Mouse (Mus musculus) liver, embryonic 13.5 days (tissue): Measurements from ENCODE around the gene Hnrnpm. TPM values are rescaled to one million over a fixed set of nuclear protein-coding genes. Genes with fewer than 3 reads are reported as not detected.

Experiments
- polyA plus RNA-seq: library from polyadenylated mRNA; unstranded; fragments of >200 nt; fragmentation: Nextera tagmentation; extraction: Ambion mirVana; gene quantifications from 2 replicates; pipeline ENCODE4 v1.2.1, GENCODE M21; 2015

Gene Hnrnpm
- polyA plus RNA-seq, 1 experiment from 2014 or later: 160 TPM

Other genes with a start within 250 kb of the Hnrnpm start
- 5.5 and 6.6 TPM in 2 replicates for gene Adamts10, start 162.7 kb downstream of the Hnrnpm start, polyA plus RNA-seq
- 6.3 and 6.5 TPM in 2 replicates for gene Myo1f, start 131.2 kb downstream of the Hnrnpm start, polyA plus RNA-seq
- 22.2 and 24.2 TPM in 2 replicates for gene Zfp414, start 57.8 kb downstream of the Hnrnpm start, polyA plus RNA-seq
- 0.63 and 0.76 TPM in 2 replicates for gene Pram1, start 48.8 kb downstream of the Hnrnpm start, polyA plus RNA-seq
- gene March2, start 31.8 kb upstream of the Hnrnpm start, polyA plus RNA-seq: 214 and 231 TPM in 2 replicates
- gene Rab11b, start 73.7 kb upstream of the Hnrnpm start, polyA plus RNA-seq: 117 and 123 TPM in 2 replicates
- gene Angptl4, start 95.0 kb upstream of the Hnrnpm start, polyA plus RNA-seq: 18.9 and 20.2 TPM in 2 replicates
- gene Kank3, start 123.7 kb upstream of the Hnrnpm start, polyA plus RNA-seq: 8.1 and 8.9 TPM in 2 replicates
- gene Rps28, start 137.7 kb upstream of the Hnrnpm start, polyA plus RNA-seq: 614 and 696 TPM in 2 replicates
- 250 and 284 TPM in 2 replicates for gene Ndufa7, start 137.7 kb upstream of the Hnrnpm start, polyA plus RNA-seq
- 19.9 and 22.0 TPM in 2 replicates for gene Cd320, start 156.2 kb upstream of the Hnrnpm start, polyA plus RNA-seq
- gene Gm7029, start 187.0 kb upstream of the Hnrnpm start, polyA plus RNA-seq: not detected in 2 replicates
- gene Kifc1, start 203.8 kb upstream of the Hnrnpm start, polyA plus RNA-seq: 6.9 and 7.6 TPM in 2 replicates
- gene Platr17, start 218.3 kb upstream of the Hnrnpm start, polyA plus RNA-seq: 0.60 and 0.91 TPM in 2 replicates
- 25.5 and 27.6 TPM in 2 replicates for gene Daxx, start 222.6 kb upstream of the Hnrnpm start, polyA plus RNA-seq
- 27.6 and 30.5 TPM in 2 replicates for gene Tapbp, start 229.0 kb upstream of the Hnrnpm start, polyA plus RNA-seq
- 10.1 and 10.7 TPM in 2 replicates for gene Zbtb22, start 229.0 kb upstream of the Hnrnpm start, polyA plus RNA-seq
- gene Rgl2, start 242.7 kb upstream of the Hnrnpm start, polyA plus RNA-seq: 7.1 and 7.4 TPM in 2 replicates